Mouse (Mus musculus): ENCODE measurements at regions not wholly inside any gene's neighbourhood (a gene's known extent, or its start where the extent isn't known, plus 50 kb on each side); places are given as distances from the start of the nearest gene placed in this dataset.
"Not testable (repeated sequence)": the region's sequence is repeated elsewhere in the genome, so short reads cannot be mapped to it uniquely, and the experiment has no call there.

GRCm38 (mm10) chr14:124801589-124801988, 124.7 kb upstream of the Fgf14 start:
- not testable (repeated sequence) for DNase-seq

- DNase-seq, result no peak
Observed at GRCm38 (mm10) chr14:124800421-124800820, 123.5 kb upstream of the Fgf14 start.

- no peak for DNase-seq
Observed at GRCm38 (mm10) chr14:124775402-124775801, 98.5 kb upstream of the Fgf14 start.

- DNase-seq, result no peak
Observed at GRCm38 (mm10) chr14:124767996-124768395, 91.1 kb upstream of the Fgf14 start.

GRCm38 (mm10) chr14:124767234-124767633, 90.3 kb upstream of the Fgf14 start:
- DNase-seq, result no peak

- DNase-seq, result peak; percentile 16
Observed at GRCm38 (mm10) chr14:124742491-124742890, 65.6 kb upstream of the Fgf14 start.

Data from right cerebral cortex, postnatal 4 days (tissue).